Mouse (Mus musculus): ENCODE results near the gene Nudt3. TPM values are rescaled to one million over a fixed set of nuclear protein-coding genes. Genes with fewer than 3 reads are reported as not detected.

Gene Nudt3
- polyA plus RNA-seq, 1 experiment from 2014 or later: 117 TPM

DNA sequence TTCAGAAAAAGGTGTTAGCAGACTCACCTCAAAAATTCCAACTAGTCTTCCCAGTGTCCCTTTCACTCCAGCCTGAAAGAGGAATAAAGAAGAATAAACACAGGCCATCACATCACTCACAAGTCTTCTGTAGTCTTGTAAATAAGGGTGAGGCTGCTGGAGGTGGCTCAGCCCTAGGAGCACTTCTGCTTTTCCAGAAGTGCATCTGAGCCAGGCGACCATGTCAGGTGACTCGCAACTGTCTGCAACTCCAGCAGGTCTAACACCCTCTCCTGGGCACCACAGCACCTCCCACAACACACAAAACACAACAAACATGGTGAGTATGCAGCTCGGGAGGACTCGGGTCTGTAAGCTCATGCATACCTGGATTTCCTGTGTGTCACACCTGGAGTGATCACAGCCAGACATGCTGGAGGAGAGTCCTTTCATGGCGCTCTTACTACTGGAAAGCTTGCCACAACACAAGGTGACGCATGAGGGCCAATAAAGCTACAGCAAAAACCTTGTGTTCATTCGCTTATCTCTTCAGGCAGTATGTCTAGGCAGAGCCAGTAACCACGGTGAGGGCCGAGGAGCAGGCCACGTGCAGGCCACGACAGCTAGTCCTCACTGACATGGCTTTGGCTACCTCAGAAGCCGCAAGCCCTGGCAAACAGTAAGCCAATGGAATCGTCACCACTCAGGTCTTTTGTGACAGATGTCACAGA, 40.0 kb downstream of the Nudt3 start:
- Histone ChIP-seq H3K9ac (replicated peaks; ENCODE audit: low read length) (no peak overlapping the region), H3K27ac (replicated peaks; ENCODE audit: low read depth, low read length) (no peak overlapping the region), H3K27me3 (ENCODE audit: control insufficient read depth, insufficient read depth, low read length) (no peaks in the 10 kb centered on the region), H3K4me3 (replicated peaks; ENCODE audit: low read depth, low read length) (no peak overlapping the region), H3K36me3 (ENCODE audit: control insufficient read depth, insufficient read depth, low read length) (peaks cover 63% of the 10 kb centered on the region), H3K9me3 (ENCODE audit: control insufficient read depth, low read length) (no peaks in the 10 kb centered on the region), H3K4me2 (ENCODE audit: low read length) (no peak overlapping the region), H3K4me1 (ENCODE audit: control insufficient read depth, insufficient read depth, low read length) (no peaks in the 10 kb centered on the region)
- DNase-seq (no peak), ATAC-seq (ENCODE audit: low FRiP score, low TSS enrichment) (no peak)
- WGBS: 92% methylated on average over 13 of the region's 13 CpGs

DNA sequence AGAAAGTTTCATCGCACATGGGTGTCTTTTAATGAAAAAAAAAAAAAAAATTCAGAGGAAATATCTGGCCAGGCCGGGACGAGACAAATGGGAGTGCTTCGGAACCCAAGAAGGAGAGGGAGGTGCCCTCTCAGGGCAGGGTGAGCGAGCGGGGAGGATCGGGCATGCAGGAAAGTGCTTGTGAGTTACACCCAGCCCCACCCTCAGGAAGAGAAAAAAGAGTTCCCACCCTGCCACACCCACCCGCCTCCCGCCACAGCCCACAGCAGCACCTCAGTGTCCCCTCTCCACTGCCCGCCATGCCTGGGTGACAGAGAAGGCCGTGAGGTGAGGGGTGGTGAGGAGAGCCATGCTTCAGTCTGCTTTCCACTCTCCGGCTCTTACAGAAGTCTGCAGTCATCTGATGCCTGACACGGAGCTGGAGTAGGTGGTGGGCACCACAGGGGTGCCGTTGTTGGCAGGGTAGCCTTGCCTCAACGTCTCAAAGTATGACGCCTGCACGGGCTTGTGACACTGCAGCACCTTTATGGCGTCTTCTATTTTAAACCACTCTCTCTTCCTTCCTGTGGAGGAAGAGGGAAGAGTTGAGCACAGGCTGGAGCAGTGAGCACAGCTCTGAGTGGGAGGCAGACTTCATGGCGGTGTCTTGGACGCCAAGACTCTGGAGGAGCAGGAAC, 42.8 kb downstream of the Nudt3 start:
- no peak overlapping the region for H3K4me3 ChIP-seq (replicated peaks; ENCODE audit: low read depth, low read length)
- peaks cover 70% of the 10 kb centered on the region for H3K36me3 ChIP-seq (ENCODE audit: control insufficient read depth, insufficient read depth, low read length)
- no peak overlapping the region for H3K9ac ChIP-seq (replicated peaks; ENCODE audit: low read length)
- no peak overlapping the region for H3K4me2 ChIP-seq (ENCODE audit: low read length)
- H3K4me1 ChIP-seq (ENCODE audit: control insufficient read depth, insufficient read depth, low read length): no peaks in the 10 kb centered on the region
- ATAC-seq (ENCODE audit: low FRiP score, low TSS enrichment) (no peak), DNase-seq (no peak)
- no peaks in the 10 kb centered on the region for H3K9me3 ChIP-seq (ENCODE audit: control insufficient read depth, low read length)
- H3K27ac ChIP-seq (replicated peaks; ENCODE audit: low read depth, low read length): no peak overlapping the region
- WGBS: 93% methylated on average over 20 of the region's 20 CpGs
- no peaks in the 10 kb centered on the region for H3K27me3 ChIP-seq (ENCODE audit: control insufficient read depth, insufficient read depth, low read length)

DNA sequence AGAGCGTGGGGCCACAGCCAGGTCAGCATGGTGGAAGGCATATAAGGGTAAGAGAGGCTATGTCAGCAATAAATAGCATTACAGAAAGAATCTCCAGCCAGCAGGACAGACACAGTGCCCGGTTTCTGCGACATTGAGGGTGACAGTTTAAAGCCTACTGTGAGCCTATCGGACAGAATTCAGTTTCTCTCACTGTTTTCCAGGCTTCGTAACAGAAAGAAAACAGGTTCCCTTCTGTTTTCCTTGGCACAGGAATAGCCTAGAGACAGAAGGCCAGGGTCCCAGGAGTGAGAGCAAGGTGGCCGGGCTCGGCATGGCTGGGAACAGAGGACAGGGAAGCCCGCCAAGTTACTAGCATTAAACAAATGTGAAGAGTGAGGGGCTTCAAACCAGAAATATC, 43.5 kb downstream of the Nudt3 start:
- ATAC-seq (ENCODE audit: low FRiP score, low TSS enrichment) (no peak), DNase-seq (no peak)
- H3K9ac ChIP-seq (replicated peaks; ENCODE audit: low read length): no peak overlapping the region
- peaks cover 75% of the 10 kb centered on the region for H3K36me3 ChIP-seq (ENCODE audit: control insufficient read depth, insufficient read depth, low read length)
- 88% methylated on average over 8 of the region's 8 CpGs for WGBS
- H3K9me3 ChIP-seq (ENCODE audit: control insufficient read depth, low read length): no peaks in the 10 kb centered on the region
- no peak overlapping the region for H3K4me2 ChIP-seq (ENCODE audit: low read length)
- H3K4me1 ChIP-seq (ENCODE audit: control insufficient read depth, insufficient read depth, low read length): no peaks in the 10 kb centered on the region
- no peak overlapping the region for H3K4me3 ChIP-seq (replicated peaks; ENCODE audit: low read depth, low read length)
- H3K27me3 ChIP-seq (ENCODE audit: control insufficient read depth, insufficient read depth, low read length): no peaks in the 10 kb centered on the region
- no peak overlapping the region for H3K27ac ChIP-seq (replicated peaks; ENCODE audit: low read depth, low read length)

DNA sequence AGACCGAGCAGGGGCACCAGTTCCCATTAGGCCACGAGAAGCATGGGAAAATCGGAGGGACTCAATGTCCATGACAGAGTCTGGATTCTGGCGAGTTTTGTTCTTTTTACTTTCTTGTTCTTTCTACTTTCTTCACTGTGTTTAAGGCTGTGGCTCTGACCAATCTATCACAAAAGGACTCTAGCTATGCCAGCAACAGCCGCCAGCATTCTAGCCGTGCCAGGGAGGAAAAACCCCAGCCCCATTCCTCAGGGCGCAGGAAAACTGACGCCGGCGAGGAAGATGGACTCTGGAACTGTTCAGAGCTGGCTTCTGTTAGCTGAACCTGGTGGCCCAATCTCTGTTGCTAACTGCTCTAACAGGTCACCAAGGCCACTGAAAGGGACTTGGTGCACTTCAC, 44.8 kb downstream of the Nudt3 start:
- Histone ChIP-seq H3K27me3 (ENCODE audit: control insufficient read depth, insufficient read depth, low read length) (no peaks in the 10 kb centered on the region), H3K4me1 (ENCODE audit: control insufficient read depth, insufficient read depth, low read length) (no peaks in the 10 kb centered on the region), H3K4me3 (replicated peaks; ENCODE audit: low read depth, low read length) (no peak overlapping the region), H3K36me3 (ENCODE audit: control insufficient read depth, insufficient read depth, low read length) (peaks cover 75% of the 10 kb centered on the region), H3K4me2 (ENCODE audit: low read length) (no peak overlapping the region), H3K9ac (replicated peaks; ENCODE audit: low read length) (no peak overlapping the region), H3K27ac (replicated peaks; ENCODE audit: low read depth, low read length) (no peak overlapping the region), H3K9me3 (ENCODE audit: control insufficient read depth, low read length) (no peaks in the 10 kb centered on the region)
- ATAC-seq (ENCODE audit: low FRiP score, low TSS enrichment) (no peak), DNase-seq (no peak)
- 91% methylated on average over 10 of the region's 10 CpGs for WGBS

DNA sequence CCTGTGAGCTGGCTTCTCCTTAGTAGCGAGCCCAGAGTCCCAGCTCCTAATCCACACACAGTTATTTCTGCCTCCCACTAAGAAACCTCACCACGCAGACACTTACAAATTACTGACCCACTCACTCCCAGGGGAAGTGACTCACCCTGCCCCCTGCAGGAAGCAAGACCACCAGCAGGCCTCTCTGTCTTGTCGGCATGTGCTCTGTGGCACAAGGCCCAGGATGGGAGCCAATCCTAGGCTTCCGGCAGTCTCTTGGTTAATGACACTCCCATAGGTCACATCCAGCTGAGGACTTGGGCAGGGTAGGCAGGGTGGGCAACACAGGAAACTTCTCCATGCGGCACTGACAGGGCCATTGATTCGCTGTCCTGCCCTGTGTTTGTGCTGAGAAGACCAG, 45.8 kb downstream of the Nudt3 start:
- Histone ChIP-seq H3K27me3 (ENCODE audit: control insufficient read depth, insufficient read depth, low read length) (no peaks in the 10 kb centered on the region), H3K4me3 (replicated peaks; ENCODE audit: low read depth, low read length) (no peak overlapping the region), H3K4me1 (ENCODE audit: control insufficient read depth, insufficient read depth, low read length) (no peaks in the 10 kb centered on the region), H3K27ac (replicated peaks; ENCODE audit: low read depth, low read length) (no peak overlapping the region), H3K9me3 (ENCODE audit: control insufficient read depth, low read length) (no peaks in the 10 kb centered on the region), H3K4me2 (ENCODE audit: low read length) (no peak overlapping the region), H3K9ac (replicated peaks; ENCODE audit: low read length) (no peak overlapping the region), H3K36me3 (ENCODE audit: control insufficient read depth, insufficient read depth, low read length) (peaks cover 66% of the 10 kb centered on the region)
- 77% methylated on average over 6 of the region's 6 CpGs for WGBS
- no peak for ATAC-seq (ENCODE audit: low FRiP score, low TSS enrichment)
- DNase-seq: no peak

DNA sequence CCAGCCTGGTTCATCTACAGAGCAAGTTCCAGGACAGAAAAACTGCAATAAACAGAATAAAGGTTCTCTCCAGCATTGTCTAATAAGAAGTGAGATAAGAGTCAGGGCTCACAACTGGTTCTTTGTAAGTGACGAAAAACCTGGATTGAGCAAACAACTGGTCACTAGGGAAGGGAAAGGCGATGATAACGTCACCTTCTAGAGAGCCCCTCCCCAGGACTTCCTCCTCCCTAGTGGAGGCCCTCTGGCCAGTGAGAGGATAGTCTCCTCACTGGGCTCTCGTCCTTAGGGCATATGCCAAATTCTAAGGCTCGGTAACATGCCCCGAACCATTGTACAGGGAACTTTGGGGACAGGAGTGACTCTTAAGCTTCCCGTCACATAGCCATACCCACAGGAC, 47.2 kb downstream of the Nudt3 start:
- Histone ChIP-seq H3K9me3 (ENCODE audit: control insufficient read depth, low read length) (no peaks in the 10 kb centered on the region), H3K4me1 (ENCODE audit: control insufficient read depth, insufficient read depth, low read length) (no peaks in the 10 kb centered on the region), H3K9ac (replicated peaks; ENCODE audit: low read length) (no peak overlapping the region), H3K4me3 (replicated peaks; ENCODE audit: low read depth, low read length) (no peak overlapping the region), H3K4me2 (ENCODE audit: low read length) (no peak overlapping the region), H3K27me3 (ENCODE audit: control insufficient read depth, insufficient read depth, low read length) (no peaks in the 10 kb centered on the region), H3K36me3 (ENCODE audit: control insufficient read depth, insufficient read depth, low read length) (peaks cover 53% of the 10 kb centered on the region), H3K27ac (replicated peaks; ENCODE audit: low read depth, low read length) (no peak overlapping the region)
- 93% methylated on average over 7 of the region's 7 CpGs for WGBS
- DNase-seq: no peak
- ATAC-seq (ENCODE audit: low FRiP score, low TSS enrichment): no peak

DNA sequence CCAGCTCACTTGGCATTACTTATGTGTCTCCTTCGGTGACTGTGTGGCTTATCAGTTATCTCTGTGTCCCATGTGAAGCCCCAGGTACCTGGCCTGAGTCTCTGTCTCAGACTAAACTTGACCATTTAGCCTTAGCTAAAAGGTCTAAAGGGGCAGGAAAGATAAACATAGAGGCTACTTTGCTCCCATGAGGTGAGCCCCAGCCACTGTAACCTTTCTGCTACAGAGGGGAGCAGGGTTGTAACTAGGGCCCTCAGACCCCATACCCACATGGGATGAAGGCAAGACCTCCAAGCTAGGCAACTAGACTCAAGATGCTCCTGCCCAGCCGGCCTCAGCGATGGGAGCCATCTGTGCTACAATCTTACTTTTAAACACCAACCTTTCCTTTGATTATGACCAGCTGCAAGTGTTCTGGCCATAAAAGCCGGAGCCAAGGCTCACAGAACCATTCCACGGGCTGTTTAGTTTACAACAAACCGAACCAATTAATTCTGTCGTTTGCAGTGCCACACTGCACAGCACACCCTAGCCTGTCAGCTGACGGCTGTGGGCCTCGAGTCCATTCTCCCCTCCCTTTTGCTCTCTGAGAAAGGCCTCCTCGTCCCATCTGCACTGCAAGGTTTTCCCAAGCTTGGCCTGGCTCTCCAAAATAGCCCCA, 48.0 kb downstream of the Nudt3 start:
- peaks cover 45% of the 10 kb centered on the region for H3K36me3 ChIP-seq (ENCODE audit: control insufficient read depth, insufficient read depth, low read length)

DNA sequence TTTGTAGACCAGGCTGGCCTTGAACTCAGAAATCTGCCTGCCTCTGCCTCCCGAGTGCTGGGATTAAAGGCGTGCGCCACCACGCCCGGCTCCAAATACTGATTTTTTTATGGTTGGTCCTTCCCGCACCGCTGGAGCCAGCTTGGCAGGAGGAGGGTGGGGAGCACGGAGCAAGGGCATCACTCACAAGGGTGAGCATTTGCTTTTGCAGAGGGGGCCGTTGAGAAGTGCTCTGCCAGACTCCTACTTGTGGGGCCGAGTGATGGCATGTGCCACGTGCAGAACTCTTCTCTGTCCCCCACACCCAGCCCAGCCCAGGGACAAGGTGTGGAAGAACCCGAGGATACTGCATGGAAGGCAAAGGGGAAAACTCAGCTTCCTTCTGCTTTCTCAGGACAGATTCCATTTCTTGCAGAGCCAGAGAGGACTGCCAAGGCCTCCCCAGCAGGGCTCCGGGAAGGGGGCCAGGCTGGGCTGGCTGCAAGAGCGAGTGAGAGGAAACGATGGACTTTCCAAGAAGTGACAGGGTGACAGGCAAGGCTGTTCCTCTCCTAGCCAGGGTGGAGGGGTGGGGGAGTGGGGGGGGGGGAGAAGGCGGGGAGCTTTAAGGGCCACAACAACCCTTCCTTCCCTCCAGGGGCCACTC, 48.7 kb downstream of the Nudt3 start:
- no peak overlapping the region for H3K27ac ChIP-seq (replicated peaks; ENCODE audit: low read depth, low read length)
- H3K36me3 ChIP-seq (ENCODE audit: control insufficient read depth, insufficient read depth, low read length): peaks cover 39% of the 10 kb centered on the region
- no peaks in the 10 kb centered on the region for H3K4me1 ChIP-seq (ENCODE audit: control insufficient read depth, insufficient read depth, low read length)
- no peak overlapping the region for H3K4me3 ChIP-seq (replicated peaks; ENCODE audit: low read depth, low read length)
- H3K27me3 ChIP-seq (ENCODE audit: control insufficient read depth, insufficient read depth, low read length): no peaks in the 10 kb centered on the region
- no peak for DNase-seq
- no peak overlapping the region for H3K9ac ChIP-seq (replicated peaks; ENCODE audit: low read length)
- no peaks in the 10 kb centered on the region for H3K9me3 ChIP-seq (ENCODE audit: control insufficient read depth, low read length)
- ATAC-seq (ENCODE audit: low FRiP score, low TSS enrichment): no peak
- no peak overlapping the region for H3K4me2 ChIP-seq (ENCODE audit: low read length)
- 91% methylated on average over 16 of the region's 16 CpGs for WGBS

More for the DNA sequence above, 48.0 kb downstream of the Nudt3 start:
- ATAC-seq (ENCODE audit: low FRiP score, low TSS enrichment) (no peak), DNase-seq (no peak)
- 90% methylated on average over 10 of the region's 10 CpGs for WGBS
- no peaks in the 10 kb centered on the region for H3K9me3 ChIP-seq (ENCODE audit: control insufficient read depth, low read length)
- H3K27me3 ChIP-seq (ENCODE audit: control insufficient read depth, insufficient read depth, low read length): no peaks in the 10 kb centered on the region
- no peaks in the 10 kb centered on the region for H3K4me1 ChIP-seq (ENCODE audit: control insufficient read depth, insufficient read depth, low read length)
- no peak overlapping the region for H3K4me3 ChIP-seq (replicated peaks; ENCODE audit: low read depth, low read length)
- no peak overlapping the region for H3K9ac ChIP-seq (replicated peaks; ENCODE audit: low read length)
- no peak overlapping the region for H3K4me2 ChIP-seq (ENCODE audit: low read length)
- H3K27ac ChIP-seq (replicated peaks; ENCODE audit: low read depth, low read length): no peak overlapping the region

Data from midbrain, embryonic 14.5 days (tissue).